Mouse (Mus musculus): ENCODE results near the gene Schip1.

Schip1 gene

DNA sequence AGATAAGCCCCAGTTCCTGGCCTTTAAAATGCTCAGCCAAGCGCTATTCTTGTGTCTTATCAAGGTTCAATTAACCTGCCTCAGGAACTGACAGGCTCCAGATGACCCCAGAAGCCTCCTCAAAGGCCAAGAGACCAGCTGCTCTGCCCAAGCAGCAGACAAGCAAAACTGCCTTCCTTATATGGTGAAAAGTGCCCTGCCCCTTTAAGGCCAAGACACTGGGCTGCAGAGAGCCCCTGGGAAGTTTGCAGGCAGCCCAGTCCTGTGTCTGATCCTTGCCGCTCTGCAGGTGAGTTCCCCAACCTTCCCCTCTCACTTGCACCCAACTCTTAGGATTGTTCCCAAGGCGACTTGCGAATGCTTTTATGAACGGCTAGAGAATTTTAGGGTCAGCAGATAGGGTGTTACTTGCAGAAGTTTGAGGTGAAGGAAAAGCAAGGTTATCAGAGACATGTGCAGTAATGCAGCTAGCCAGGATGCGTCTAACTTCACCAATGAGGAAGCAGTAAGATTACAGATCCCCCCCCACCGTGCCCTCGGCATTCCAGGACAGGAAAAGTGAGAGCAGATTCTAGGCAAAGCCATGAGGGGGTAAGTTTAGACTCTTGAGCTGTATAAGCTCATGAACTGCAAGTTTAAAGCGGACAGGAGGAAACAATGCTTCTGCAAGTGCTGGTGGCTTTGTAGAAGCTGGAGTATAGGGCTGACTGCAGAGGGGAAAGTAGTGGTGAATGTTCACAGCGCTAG is 403.5 kb downstream of the Schip1 start:
- DNase-seq (ENCODE audit: low read depth in 1 of 2, low spot score in 2 of 2) = no peak

DNA sequence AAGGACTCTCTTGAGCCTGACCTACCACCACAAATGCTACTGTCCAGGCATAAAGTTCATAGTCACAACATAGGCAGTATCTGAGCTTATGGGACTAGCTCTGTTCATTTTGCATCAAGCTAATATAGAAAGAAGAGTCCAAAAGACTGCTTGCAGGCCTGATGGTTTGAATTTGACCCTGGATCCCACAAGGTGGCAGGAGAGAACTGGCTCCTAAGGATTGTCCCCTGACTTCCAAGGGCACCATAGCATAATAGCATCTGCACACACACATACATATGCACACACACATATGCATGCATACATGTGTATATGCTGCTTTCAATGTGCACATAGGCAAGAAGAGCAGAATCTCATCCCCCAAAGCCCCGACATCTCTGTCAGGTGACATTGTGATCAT is 405.0 kb downstream of the Schip1 start:
- no peak for DNase-seq (ENCODE audit: low read depth in 1 of 2, low spot score in 2 of 2)

DNA sequence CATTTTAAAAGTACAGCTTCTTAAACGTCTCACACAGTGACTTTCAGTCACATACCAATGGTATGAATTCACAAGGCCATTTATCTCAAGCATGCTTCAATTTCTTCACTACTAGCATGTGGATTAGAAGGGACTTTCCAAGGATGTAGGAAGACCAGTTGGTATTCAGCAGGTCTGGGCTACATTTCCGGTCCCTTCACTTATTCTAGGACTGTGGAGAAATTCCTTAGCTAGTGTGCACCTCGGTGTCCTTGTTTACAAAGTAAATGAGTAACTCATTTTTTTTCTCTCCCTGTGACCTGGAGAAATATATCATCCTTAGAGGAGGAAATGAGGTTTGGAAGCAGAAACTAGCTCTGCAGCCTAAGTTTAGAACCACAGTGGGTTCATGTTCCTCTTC is 405.5 kb downstream of the Schip1 start:
- DNase-seq (ENCODE audit: low read depth in 1 of 2, low spot score in 2 of 2) = no peak

DNA sequence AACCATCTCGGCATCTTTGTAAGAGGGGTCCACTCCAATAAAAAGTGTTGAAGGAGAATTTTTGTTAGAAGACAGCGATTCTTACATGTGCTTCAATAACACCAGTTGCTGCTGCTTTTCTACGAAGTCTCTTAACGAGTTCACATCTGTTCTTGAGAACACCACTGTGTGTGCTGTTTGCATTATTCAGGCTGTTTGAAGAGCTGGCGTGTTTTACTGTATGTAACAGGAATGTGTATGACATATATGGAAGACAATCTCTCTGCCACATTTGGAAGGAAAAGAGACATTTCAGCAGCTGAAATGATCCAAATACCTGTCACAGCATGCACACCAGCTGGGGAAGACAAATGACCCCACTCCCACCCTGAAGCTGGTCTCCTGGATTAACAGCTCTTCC is 406.0 kb downstream of the Schip1 start:
- DNase-seq (ENCODE audit: low read depth in 1 of 2, low spot score in 2 of 2) = no peak

DNA sequence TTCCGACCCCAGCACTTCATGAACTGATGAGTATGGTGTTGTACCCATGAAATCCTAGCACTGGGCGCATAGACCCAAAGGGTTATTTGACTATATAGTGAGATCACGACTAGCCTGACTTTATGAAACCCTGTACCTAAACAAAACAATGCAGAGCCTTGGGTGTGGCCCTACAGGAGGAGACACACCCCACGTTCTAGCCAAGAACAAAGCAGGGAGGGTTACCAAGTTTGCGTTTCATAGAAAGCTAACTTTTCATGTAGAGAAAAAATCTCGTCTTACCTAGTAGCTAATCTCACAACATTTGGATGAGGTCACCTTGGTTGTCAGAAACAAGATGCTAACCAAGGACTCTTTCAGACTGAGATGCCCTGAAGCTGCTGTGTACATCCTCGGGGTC is 411.7 kb downstream of the Schip1 start:
- DNase-seq (ENCODE audit: low read depth in 1 of 2, low spot score in 2 of 2) = no peak

DNA sequence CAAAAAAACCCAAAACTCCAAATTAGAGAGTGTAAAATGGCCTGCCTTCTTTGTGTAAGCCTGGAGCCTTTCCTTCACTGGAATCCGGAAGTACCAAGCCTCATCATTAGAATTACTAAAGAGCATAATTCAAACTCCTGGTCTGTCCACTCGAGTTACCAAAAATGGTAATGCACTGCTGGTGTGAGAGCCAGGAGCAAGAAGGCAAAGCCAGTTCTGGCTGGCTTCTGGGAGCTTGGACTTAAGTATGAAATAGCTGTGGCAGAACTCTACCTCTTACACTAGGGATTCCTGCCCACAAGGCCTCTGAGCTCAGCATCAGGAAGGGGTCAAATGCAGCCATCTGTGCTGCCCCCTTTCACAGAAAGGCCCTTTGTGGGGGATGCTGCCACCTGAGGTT is 412.9 kb downstream of the Schip1 start:
- DNase-seq (ENCODE audit: low read depth in 1 of 2, low spot score in 2 of 2) = no peak

DNA sequence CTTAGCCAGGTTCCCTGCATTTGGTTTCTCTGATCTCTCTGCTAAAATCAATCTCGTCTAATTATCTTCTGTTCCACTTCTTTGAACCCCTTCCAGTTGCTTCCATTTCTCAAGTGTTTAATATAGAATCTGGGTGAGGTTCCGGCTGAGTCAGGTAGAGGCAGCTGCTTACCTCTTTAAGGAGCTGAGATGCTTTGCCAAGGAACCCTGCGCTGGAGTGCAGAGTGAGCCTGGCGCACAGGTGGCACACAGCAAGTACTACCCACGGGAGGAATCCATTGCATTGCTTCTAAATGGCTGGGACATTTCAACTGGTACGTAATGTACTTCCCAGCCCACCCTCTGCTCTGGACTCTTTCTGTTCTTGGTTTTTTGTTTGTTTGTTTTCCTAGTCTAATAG is 414.7 kb downstream of the Schip1 start:
- no peak for DNase-seq (ENCODE audit: low read depth in 1 of 2, low spot score in 2 of 2)

DNA sequence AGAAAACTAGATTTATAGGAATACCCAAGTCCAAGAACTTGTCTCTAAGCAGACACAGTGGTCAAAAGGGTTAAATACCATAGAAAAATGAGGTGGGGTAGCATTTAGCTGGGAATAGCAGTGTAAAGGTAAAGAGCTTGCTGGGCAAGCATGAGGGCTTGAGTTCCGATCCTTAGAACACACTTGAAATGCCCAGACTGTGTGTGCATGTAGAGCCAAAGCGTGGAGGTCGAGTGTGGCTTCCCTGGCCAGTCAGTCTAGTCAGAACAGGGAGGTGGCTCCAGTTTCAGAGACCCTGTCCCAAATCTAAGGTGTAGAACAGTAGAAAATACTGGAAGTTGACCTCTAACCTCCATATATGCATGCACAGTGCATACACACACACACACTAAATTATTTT is 418.9 kb downstream of the Schip1 start:
- no peak for DNase-seq (ENCODE audit: low read depth in 1 of 2, low spot score in 2 of 2)

DNA sequence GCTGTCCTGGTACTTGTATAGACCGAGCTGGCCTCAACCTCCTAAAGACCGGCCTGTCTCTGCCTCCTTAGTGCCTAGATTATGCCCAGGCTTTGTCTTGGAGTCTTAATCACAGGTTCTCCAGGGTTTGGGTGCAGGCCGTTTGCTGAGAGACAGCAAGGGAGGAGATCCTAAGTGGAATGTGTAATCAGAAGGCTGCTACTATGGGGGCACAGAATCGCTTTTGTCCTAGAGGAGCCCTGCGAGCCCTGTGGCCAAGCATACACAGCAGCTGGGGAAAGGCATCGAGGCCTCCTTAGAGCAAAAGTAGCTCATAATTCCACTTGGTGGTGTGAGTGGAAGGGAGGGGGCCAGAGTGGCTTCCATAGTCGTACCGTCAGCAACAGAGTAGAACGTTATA is 419.4 kb downstream of the Schip1 start:
- no peak for DNase-seq (ENCODE audit: low read depth in 1 of 2, low spot score in 2 of 2)

DNA sequence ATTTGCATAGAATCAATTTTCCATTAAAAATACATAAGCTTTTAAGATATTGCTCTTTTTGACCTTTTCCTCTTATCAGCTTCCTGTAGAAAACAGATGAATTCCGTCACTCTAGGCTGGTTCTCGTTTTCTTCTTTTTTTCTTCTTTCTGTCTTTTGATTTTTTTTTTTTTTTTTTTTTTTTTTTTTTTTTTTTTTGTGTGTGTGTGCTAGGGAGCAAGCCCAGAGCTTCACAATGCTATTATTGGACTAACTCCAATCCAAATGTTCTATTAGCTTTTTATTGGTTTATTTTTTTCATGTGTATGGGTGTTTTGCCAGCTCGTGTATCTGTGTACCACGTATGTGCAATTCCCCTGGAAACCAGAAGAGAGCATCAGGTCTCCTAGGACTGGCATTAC is 420.0 kb downstream of the Schip1 start:
- DNase-seq (ENCODE audit: low read depth in 1 of 2, low spot score in 2 of 2) = no peak

DNA sequence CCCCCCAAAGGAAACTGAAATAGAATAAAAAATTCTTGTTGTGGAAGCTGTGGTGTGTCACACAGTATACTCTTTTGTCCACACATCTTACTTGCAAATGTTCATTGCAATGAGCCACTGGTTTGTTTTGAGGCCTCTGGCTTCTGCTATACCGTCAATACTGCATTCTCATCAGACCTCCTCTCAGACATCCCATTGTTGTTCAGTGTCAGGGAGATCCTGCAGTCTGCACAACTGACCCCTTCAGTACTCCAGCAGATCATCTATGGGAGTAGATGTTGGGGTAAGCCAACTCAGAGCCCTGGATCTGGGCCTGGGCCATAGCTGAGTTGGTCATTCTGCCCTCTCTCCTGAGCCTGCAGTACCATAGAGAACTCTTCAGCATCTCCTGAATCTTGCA is 423.0 kb downstream of the Schip1 start:
- no peak for DNase-seq (ENCODE audit: low read depth in 1 of 2, low spot score in 2 of 2)

DNA sequence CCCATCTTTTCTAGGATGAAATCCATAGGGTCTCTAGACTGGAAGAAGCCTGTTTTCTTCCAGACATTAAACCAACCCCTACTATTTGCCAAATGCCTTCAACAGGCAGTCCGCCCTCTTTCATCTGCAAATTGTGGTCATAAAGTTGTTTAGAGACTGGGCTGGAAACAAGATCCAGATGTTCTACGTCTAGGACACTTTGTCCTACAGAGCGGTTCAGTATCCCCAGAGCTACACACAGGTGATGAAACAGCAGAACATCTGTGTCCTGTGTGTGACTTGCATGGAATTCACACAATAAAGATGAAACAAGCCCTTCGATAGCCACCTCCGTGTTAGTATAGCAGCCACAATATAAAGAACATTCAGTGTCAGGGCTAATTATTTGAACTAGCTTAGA is 423.7 kb downstream of the Schip1 start:
- DNase-seq (ENCODE audit: low read depth in 1 of 2, low spot score in 2 of 2) = no peak

DNA sequence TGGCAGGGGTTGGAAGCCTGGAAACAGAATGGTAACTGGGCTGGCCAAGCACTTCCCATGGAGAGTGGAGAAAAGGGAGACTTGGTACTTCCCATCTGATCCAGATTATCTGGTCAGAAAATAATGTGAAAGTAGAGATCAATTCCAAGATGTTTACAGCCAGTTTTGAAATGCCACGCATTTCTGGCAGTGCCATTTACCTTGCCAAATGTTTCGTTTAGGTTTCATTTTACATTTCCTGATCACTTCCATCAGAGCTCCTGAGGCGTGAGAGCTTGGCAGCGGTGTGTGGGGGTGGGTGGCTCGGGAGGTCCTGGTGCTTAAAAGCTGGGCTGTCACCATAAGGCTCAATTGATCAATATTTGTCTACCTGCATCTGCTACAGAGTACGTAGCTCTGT is 426.9 kb downstream of the Schip1 start:
- no peak for DNase-seq (ENCODE audit: low read depth in 1 of 2, low spot score in 2 of 2)

DNA sequence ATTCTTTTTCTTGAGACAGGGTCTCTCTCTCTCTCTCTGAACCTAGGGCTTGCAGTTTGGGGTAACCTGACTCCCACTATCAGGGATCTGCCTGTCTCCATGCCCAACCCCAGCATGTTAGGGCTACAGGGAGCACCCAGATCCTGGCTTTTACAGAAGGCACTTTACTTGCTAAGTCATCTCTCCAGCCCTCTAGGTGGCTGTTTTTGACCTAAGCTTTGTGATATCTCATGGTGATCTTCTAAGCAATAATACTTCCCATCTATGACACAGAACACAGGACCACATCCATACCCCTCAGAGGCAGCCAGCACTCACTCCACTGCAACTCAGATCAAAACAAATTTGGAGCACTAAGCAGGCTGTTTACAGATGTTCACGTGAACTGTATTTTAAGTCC is 427.5 kb downstream of the Schip1 start:
- DNase-seq (ENCODE audit: low read depth in 1 of 2, low spot score in 2 of 2) = no peak

DNA sequence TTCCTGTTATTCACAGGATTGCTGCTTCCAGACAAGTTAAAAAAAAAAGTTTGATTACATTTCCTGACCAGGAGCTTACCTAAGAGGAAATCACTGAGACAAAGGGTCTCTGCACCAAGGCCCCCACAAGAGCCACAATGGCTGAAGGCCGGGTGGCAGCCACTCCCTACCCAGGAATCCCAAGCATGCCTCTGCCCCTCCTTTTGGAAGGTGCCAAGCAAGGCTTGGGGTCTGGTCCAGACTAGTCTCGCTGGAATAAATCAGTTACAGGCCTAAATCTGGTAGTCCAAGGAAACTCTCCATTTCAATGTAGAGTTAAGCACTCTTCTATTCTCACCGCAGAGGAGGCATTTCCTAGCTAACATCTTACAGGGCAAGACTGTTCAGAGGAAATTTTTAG is 427.9 kb downstream of the Schip1 start:
- no peak for DNase-seq (ENCODE audit: low read depth in 1 of 2, low spot score in 2 of 2)

DNA sequence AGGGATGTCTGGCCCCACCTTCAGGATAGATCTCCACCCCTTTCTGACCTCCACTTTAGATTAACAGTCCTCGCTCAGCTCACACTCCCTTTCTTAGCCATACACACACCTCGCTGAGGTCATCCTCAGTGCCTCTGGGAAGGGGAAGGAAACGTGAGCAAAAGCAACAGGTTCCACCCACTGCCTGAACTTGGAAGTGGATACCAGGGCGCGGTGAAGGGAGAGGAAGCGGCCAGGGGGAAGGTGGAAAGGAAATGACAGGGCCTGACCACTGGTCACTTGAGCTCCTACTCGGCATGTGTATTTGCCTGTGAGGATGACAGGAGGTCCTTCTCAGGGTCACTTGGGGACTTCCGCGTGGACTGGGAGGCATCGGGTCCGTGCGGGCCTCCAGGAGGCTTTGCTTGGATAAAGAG is 428.6 kb downstream of the Schip1 start:
- peak in 1 of 2 experiments; percentile 1 for DNase-seq (ENCODE audit: low read depth in 1 of 2, low spot score in 2 of 2)

DNA sequence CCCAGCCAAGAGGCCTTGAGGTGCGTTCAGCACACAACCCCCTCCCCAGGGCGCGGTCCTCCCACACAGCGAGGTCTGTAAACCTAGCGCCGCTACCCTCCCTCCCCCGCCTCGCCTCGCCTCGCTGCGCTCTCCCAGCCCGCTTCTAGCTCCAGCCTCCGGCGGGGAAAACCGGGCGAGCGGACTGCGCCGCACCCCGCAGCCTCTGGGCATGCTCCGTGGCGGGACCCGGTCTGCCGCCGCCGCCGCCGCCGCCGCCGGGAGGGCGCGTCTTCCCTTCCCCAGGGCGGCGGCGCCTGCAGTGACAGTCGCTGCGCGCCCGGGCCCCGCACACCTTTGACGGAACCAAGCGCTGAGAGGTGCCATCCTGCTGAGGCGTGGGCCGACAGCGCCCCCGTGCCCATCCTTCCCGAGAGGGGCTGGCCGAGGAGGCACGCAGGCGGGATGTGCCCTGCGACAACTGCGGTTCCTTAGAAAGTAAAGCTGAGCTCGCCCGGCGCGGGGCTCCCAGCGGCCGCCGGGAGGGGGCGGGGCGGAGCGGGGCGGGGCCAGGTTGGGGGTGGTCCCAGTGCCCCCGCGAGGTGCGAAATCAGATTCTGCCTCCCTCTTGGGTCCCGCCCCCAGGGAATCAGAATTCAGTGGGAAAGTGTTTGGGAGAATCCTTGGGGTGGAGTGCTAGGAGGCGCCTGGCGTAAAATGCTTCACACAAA is 429.1 kb downstream of the Schip1 start:
- DNase-seq (ENCODE audit: low read depth in 1 of 2, low spot score in 2 of 2) = no peak

DNA sequence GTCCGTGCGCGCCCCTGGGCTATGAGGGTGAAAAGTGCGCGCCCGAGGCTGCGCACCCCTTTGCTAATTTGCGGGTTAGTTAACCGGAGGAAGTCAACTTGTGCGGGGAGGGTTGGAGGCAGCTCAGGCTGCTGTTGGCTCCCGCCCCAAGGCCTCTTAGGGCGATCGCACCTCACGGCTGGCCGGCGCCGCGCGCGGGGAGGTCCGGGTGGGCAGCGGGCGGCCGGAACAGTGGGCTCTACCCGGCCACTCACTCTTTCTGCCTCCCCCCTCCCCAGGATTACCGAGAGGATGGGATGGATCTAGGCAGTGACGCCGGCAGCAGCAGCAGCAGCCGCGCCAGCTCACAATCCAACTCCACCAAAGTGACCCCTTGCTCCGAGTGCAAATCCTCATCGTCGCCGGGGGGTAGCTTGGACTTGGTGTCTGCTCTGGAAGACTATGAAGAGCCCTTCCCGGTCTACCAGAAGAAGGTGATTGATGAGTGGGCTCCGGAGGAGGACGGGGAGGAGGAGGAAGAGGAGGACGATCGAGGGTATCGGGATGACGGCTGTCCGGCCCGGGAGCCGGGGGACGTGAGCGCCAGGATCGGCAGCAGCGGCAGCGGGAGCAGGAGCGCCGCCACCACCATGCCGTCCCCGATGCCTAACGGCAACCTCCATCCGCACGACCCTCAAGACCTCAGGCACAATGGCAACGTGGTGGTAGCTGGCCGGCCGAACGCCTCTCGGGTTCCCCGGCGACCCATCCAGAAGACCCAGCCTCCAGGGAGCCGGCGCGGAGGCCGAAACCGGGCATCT is 429.9 kb downstream of the Schip1 start:
- DNase-seq (ENCODE audit: low read depth in 1 of 2, low spot score in 2 of 2) = no peak

DNA sequence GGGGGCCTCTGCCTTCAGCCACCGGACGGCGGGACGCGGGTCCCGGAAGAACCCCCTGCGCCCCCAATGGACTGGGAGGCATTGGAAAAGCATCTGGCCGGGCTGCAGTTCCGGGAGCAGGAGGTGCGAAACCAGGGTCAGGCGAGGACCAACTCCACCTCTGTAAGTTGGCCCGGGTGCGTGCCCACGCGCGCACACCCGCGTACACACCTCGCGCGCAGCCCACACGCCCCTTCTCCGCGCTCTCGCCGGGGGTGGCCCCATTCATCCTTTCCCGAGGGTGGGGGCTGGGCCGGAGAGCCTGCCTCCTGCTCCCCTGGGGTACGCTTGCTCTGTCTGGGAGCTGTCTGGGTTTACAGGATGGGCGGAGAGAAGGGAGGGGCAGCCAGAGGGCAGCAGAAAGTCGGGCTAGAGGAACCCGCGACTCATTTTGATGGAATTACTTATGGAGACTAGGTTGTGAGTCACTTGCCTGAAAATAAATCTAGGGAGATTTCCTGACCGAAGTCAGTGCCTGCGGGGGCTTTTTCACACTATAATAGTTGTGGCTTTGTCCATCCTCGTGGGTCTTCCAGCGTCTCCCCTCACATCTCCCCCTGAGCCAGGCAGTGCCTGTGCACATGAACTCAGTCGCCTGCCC is 430.6 kb downstream of the Schip1 start:
- DNase-seq (ENCODE audit: low read depth in 1 of 2, low spot score in 2 of 2) = no peak

DNA sequence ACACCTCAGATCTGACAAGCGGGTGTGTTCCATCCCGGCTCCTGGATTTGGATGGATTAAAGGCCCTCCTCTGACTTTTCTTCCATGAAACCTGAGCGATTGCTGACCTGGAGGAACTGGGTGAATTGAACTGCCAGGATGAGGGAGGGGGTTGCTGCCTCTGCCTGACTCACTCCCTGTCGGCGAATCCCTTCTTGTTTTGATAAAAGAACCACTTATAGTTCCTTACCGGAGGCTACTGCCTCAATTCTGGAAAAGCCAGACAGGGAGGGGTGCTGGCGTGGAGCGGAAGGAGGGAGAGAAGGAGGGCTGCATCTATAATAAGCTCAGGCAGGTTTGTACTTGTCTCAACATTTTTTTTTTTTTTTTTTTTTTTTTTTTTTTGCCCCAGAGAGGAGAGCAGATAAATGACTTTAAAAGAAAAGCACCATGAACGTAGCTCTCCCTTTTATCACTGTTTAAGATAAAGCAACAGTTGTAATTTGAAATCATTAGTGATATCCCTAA is 431.2 kb downstream of the Schip1 start:
- DNase-seq (ENCODE audit: low read depth in 1 of 2, low spot score in 2 of 2) = no peak

DNA sequence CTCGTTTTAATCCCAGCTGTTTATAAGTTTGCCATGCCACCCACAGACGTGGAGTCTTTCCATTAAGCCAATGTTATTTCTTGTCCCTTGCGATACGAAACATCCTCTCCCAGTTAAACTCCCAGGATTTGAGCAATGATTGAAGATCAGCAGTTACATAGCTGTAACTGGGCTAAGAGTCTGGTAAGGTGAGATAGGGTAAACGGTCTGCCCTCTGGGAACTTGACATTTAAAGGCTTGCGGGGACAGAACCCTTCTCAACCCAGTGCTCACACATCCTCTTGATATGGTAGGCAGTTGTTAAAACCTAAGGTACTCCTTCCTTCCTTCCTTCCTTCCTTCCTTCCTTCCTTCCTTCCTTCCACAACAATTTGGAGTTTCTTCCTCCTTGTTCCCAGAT is 431.9 kb downstream of the Schip1 start:
- no peak for DNase-seq (ENCODE audit: low read depth in 1 of 2, low spot score in 2 of 2)
